Mouse (Mus musculus) bone marrow, adult 2 months (tissue): Measurements from ENCODE around the gene Slc16a12.

Experiments
- CTCF ChIP-seq: fragments of 200-500 bp; IDR thresholded peaks from 2 replicates; pipeline ENCODE4 v1.5.1; 2011; ENCODE audit warnings: low read length, control low read depth; ENCODE audit not compliant: control insufficient read depth, insufficient read depth
- POLR2A ChIP-seq: fragments of 200-500 bp; IDR thresholded peaks from 2 replicates; pipeline ENCODE4 v1.6.1; 2011; ENCODE audit warnings: low read depth, mild to moderate bottlenecking, control low read depth, low read length, borderline replicate concordance; ENCODE audit not compliant: control insufficient read depth

DNA sequence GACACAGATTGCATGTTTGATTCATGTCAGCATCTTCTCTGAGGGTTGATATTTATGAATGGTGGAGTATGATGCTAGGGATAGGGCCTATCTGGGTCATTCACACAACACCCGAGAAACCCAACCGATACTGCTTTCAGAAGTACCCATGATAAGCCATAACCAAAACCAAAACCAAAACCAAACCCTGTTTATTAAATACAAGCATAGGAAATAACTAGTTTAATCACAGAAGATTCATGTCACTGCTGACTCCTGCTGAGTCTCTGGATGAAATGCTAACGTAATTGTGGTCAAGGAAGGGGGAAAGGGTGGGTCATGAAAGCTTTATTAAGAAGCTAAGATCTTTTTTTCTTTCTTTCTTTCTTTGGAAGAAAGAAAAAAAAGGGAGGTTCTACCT, 96.8 kb downstream of the Slc16a12 start:
- TF ChIP-seq POLR2A (no peak), CTCF (no peak)
